Mouse (Mus musculus) olfactory bulb, adult 2 months (tissue): Measurements from ENCODE around the gene Nhp2.

Experiments used
- CTCF ChIP-seq: fragments of 200-500 bp; IDR thresholded peaks from 2 replicates; pipeline ENCODE4 v1.5.1; 2012; ENCODE audit warnings: low read depth, mild to moderate bottlenecking, low read length, moderate library complexity; ENCODE audit not compliant: insufficient read depth
- POLR2A ChIP-seq: fragments of 200-500 bp; IDR thresholded peaks from 2 replicates; pipeline ENCODE4 v1.6.1; 2012; ENCODE audit warnings: mild to moderate bottlenecking, low read depth, low read length, moderate library complexity; ENCODE audit not compliant: insufficient read depth

- TF ChIP-seq CTCF, result no peak
- no peak for TF ChIP-seq POLR2A
Measured at GRCm38 (mm10) chr11:51658291-51658690, 38.8 kb downstream of the Nhp2 start.
